Mouse (Mus musculus) mouse embryonic stem cell (cell line): Measurements from ENCODE around the gene Ropn1l.

ENCODE experiments used
- in situ Hi-C, 2 experiments: fragments of 300-500 bp; cut with MboI; formaldehyde crosslinking; loops; 1 replicate in 1 of 2; 3 replicates in 1 of 2; pipeline ENCODE4 v1.14.3; 2019 to 2020; ENCODE audit warnings: low sequenced_read_pairs in 2 of 2, low pct_unique_long_range_greater_than_20kb in 1 of 2, mixed read lengths in 1 of 2; ENCODE audit not compliant: unreplicated experiment in 1 of 2

Gene Ropn1l

GRCm38 (mm10) chr15:31454096-31454860, 741 bp upstream of the Ropn1l start:
- in situ Hi-C loops = loop anchor here in 1 of 2 experiments (10.0 kb wide), 1 partner anchor 131 kb away; no protein-coding TSS in a partner anchor

GRCm38 (mm10) chr15:31452336-31453097, 1.0 kb downstream of the Ropn1l start:
- in situ Hi-C loops = loop anchor here in 1 of 2 experiments (10.0 kb wide), 1 partner anchor 132 kb away; no protein-coding TSS in a partner anchor

- in situ Hi-C loops = loop anchor here (10.0 to 25.0 kb wide), 2 partner anchors 135 to 537 kb away; no protein-coding TSS in a partner anchor
These were observed 3.8 kb downstream of the Ropn1l start for GRCm38 (mm10) chr15:31449772-31450171.

GRCm38 (mm10) chr15:31447121-31447520, 6.4 kb downstream of the Ropn1l start:
- in situ Hi-C loops = loop anchor here in 1 of 2 experiments (25.0 kb wide), 1 partner anchor 535 kb away; no protein-coding TSS in a partner anchor

GRCm38 (mm10) chr15:31442698-31443097, 10.8 kb downstream of the Ropn1l start:
- in situ Hi-C loops = loop anchor here in 1 of 2 experiments (25.0 kb wide), 1 partner anchor 530 kb away; no protein-coding TSS in a partner anchor

GRCm38 (mm10) chr15:31441996-31442395, 11.5 kb downstream of the Ropn1l start:
- in situ Hi-C loops = loop anchor here in 1 of 2 experiments (25.0 kb wide), 1 partner anchor 530 kb away; no protein-coding TSS in a partner anchor

GRCm38 (mm10) chr15:31436811-31437210, 16.7 kb downstream of the Ropn1l start:
- in situ Hi-C loops = loop anchor here in 1 of 2 experiments (25.0 kb wide), 1 partner anchor 525 kb away; no protein-coding TSS in a partner anchor

GRCm38 (mm10) chr15:31436083-31436482, 17.5 kb downstream of the Ropn1l start:
- in situ Hi-C loops = loop anchor here in 1 of 2 experiments (25.0 kb wide), 1 partner anchor 524 kb away; no protein-coding TSS in a partner anchor

GRCm38 (mm10) chr15:31433768-31434167, 19.8 kb downstream of the Ropn1l start:
- in situ Hi-C loops = loop anchor here in 1 of 2 experiments (25.0 kb wide), 1 partner anchor 521 kb away; no protein-coding TSS in a partner anchor

- in situ Hi-C loops = loop anchor here in 1 of 2 experiments (25.0 kb wide), 1 partner anchor 520 kb away; no protein-coding TSS in a partner anchor
These were observed 21.7 kb downstream of the Ropn1l start for GRCm38 (mm10) chr15:31431847-31432246.

- in situ Hi-C loops = loop anchor here in 1 of 2 experiments (25.0 kb wide), 1 partner anchor 518 kb away; no protein-coding TSS in a partner anchor
These were observed 23.5 kb downstream of the Ropn1l start for GRCm38 (mm10) chr15:31430014-31430413.

- in situ Hi-C loops = loop anchor here in 1 of 2 experiments (25.0 kb wide), 1 partner anchor 517 kb away; no protein-coding TSS in a partner anchor
These were observed 24.1 kb downstream of the Ropn1l start for GRCm38 (mm10) chr15:31429429-31429828.

- in situ Hi-C loops = loop anchor here in 1 of 2 experiments (25.0 kb wide), 1 partner anchor 516 kb away; no protein-coding TSS in a partner anchor
These were observed 25.0 kb downstream of the Ropn1l start for GRCm38 (mm10) chr15:31428571-31428970.

- in situ Hi-C loops = loop anchor here in 1 of 2 experiments (25.0 kb wide), 1 partner anchor 515 kb away; no protein-coding TSS in a partner anchor
These were observed 26.1 kb downstream of the Ropn1l start for GRCm38 (mm10) chr15:31427390-31427789.

- in situ Hi-C loops = loop anchor here in 1 of 2 experiments (25.0 kb wide), 1 partner anchor 514 kb away; no protein-coding TSS in a partner anchor
These were observed 27.4 kb downstream of the Ropn1l start for GRCm38 (mm10) chr15:31426066-31426706.

- in situ Hi-C loops = no loop called here
These were observed 30.7 kb downstream of the Ropn1l start for GRCm38 (mm10) chr15:31422649-31423369.

- in situ Hi-C loops = loop anchor here in 1 of 2 experiments (10.0 kb wide), 1 partner anchor 94 kb away; no protein-coding TSS in a partner anchor
These were observed 34.5 kb downstream of the Ropn1l start for GRCm38 (mm10) chr15:31419037-31419436.
